Mouse (Mus musculus) gastrocnemius, adult 8-10 months (tissue): Measurements from ENCODE around the gene Ntf3. TPM values are rescaled to one million over a fixed set of nuclear protein-coding genes. Genes with fewer than 3 reads are reported as not detected.

Source experiments
- DNase-seq, 2 experiments: peaks; one replicate each; pipeline ENCODE4 v3.0.0; 2022; ENCODE audit warnings: low spot score in 2 of 2
- total RNA-seq, 4 experiments: library from RNA; stranded (reverse); gene quantifications; 2 replicates each; pipeline ENCODE4 v1.2.4; 2022

Ntf3 gene
- total RNA-seq = 1 to 10 TPM; 1.6 to 2.6 (median 1.6) TPM

DNA sequence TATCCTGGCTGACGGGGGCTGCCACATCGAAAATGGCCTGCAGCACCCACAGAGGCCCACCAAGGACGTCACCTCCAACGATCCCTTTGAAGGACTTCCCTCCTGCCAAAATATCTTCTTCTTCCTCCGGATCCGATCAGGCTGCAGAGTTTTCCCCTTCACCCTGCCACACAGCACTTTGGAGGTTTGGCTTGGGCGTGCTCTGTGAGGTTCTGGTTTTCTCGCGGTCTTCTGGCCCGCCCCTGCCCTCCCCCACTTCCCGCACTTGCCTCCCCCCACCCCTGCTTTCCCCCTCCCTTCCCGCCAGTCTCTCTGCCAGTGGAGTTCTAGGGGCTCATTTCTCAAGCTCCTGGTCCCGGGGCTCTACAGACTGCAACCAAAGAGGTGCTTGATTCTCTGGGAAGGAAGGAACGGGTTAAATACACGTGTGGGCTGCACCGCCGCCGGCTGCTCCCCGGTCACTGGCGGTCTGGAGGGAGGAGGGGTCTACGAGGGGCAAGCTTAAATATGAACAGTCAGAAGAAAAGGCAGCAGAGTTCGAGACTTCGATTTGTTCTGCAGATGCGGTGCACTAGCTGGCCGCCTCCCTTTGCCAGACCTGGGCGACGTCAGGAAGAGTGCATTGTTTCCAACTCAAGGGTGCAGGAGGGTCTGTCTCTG lies at the start of gene Ntf3:
Gene Ntf3 (minus strand): TSS at position 363 of the 660 bp plus-strand sequence.
- DNase-seq = no peak

DNA sequence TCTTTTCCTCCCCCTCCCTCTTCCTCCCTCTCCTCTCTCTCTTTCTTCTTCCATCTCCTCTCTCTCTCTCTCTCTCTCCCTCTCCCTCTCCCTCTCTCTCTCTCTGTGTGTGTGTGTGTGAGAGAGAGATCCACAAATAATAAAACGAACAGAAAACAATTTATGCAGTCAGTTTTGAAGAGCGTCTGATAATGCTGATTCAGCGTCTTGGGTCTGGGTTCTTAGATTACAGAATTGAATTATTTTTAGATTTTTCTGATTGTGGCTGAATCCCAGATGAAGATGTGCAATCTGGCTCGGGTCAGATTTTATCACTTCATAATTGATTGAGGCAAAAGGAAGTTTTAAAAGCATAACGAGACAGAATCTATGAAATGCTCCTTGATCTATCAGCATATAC lies 46.6 kb upstream of the Ntf3 start:
- DNase-seq = no peak

DNA sequence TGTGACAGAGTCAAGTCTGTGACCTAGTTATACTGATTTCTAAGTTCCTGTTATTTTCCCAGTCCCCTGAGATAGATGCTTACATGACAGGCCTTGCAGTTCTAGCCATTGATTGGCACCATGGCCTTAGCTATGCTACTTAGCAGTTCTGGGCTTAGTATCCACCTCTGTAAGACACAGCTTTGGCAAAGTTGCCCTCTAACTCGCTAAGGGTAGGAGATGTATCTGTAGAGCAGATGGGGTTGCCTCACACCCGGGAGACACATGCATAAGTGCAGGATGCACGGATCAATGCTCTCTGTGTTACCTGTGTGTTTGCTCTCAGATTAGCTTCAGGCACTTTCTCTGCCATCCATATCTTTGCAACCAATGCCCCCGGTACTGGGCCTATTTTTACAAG lies 36.7 kb upstream of the Ntf3 start:
- DNase-seq = no peak

- no peak for DNase-seq
Measured at GRCm38 (mm10) chr6:126202959-126203358, 36.2 kb upstream of the Ntf3 start.

DNA sequence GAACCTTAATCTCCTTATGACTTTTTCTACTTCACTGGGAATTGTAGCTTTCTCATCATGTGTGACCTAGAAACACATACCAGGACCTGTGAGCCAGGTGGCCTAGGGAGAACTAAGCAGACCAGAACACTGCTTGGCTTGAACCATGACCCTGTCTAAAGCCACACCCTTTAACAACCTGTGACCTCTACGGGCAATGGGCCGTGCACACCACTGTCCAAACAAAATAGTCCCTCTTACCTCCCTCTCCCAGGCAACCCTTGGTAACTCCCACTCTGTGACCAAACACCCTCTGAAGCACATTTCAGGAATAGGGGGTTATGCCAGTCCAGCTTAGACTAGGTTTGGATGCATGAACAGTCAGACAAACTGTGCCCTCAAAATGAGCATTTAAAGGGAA lies 35.0 kb upstream of the Ntf3 start:
- no peak for DNase-seq

- no peak for DNase-seq
Measured at GRCm38 (mm10) chr6:126199916-126200315, 33.2 kb upstream of the Ntf3 start.

DNA sequence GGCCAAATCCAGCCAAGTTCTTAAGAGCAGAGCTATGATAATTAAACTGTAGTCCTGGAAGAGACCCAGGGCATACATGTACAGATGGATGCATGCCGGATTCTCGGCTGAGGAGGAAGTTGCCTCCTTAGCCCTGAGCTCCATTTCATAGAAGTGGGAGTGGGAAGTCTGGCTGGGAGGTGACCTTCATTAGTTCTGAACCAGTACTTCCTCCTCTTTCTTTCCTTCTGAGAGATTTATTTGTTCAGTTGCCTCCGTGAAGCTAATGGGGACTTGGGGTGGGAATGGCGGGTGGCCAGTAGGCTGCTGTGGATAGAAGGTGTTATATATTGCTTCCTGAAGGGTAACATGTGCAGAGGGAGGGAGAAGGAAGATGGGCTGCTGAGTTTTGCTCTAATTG lies 28.1 kb upstream of the Ntf3 start:
- no peak for DNase-seq

DNA sequence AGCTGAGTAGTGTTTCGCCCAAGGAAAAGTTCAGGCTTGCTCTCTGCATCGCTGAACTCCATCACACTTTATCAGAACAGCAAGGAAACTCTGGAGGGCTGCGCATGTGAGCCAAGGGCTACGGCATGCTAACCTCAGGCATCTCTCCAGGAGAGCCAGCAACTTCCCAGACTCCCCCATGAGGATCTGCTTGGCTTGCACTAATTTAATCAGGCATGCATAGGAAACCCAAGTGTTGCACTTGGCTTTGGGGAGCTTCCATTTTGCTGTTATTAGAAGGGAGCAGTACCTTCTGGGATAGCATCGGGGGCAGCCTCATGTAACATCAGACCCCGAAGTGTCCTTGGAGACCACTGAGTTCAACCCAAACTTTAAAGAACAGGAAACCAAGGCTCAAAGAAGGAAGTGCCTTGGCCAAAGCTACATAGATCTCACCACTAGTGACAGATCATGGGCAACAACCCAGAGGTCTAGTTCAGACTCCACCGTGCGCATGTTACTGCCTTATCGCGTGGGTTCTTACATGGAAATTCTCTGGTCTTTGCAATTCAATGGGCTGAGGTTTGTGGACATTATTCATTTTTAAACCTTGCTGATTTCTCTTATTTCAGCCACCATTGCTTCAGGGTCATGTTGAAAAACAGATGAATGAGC lies 23.6 kb upstream of the Ntf3 start:
- DNase-seq = no peak

DNA sequence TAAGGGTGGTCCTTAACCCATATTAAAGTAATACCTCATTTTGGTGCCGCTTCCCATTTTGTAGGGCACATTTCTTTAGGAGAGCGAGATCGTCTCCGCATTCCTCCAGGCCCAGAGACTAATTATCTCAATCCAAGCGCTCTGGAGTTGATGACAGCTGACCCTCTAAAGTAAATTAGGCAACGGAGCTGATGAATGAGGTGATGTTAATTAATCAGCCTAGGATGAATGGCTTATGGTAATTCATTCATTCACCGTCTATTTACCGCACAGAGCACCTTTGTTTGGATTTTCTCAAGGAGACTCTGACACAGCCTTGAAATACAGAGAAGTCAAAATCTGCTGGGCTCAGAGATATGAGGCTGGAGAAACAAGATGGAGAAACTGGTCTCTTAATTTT lies 20.7 kb upstream of the Ntf3 start:
- no peak for DNase-seq

GRCm38 (mm10) chr6:126186116-126186515 lies 19.4 kb upstream of the Ntf3 start:
- DNase-seq = no peak

- DNase-seq = no peak
Measured at GRCm38 (mm10) chr6:126172071-126172470, 5.4 kb upstream of the Ntf3 start.

DNA sequence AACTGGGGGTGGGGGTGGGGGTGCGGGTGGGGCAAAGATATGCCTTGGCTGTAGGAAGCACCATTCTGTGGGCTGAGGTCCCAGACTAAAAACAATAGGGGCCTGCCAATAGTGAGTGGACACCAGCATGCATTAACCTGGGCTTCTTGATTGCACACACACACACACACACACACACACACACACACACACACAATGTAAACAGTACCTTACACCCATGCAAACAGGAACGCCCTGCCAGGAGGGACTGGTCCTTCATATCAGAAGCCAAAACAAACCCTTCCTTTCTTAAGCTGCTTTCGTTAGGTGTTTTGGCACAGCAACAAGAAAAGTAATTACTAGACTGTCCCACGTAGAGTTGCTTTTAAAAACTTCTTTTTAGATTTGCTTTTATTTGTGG lies 4.1 kb upstream of the Ntf3 start:
- no peak for DNase-seq

DNA sequence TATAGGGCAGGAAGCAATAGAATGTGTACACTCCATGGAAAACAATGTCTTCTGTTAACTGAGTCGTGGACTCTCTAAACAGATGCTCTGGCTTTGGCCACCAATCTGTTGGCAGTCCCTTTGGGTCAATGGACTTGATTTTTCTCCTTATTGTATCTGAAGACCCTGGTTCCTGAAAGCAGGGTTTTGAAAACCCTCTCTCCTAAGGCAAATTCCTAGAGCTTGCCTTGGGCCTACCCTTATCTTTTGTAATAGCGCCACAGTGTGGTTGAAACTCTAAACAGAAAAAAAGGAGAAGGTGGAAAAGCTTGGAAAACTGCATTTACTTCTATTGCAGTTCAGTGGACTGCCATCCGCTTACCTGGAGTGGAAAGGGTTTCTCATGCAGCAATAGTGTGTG lies 1.0 kb upstream of the Ntf3 start:
- no peak for DNase-seq

- no peak for DNase-seq
Measured at GRCm38 (mm10) chr6:126167208-126167590, 489 bp upstream of the Ntf3 start.

DNA sequence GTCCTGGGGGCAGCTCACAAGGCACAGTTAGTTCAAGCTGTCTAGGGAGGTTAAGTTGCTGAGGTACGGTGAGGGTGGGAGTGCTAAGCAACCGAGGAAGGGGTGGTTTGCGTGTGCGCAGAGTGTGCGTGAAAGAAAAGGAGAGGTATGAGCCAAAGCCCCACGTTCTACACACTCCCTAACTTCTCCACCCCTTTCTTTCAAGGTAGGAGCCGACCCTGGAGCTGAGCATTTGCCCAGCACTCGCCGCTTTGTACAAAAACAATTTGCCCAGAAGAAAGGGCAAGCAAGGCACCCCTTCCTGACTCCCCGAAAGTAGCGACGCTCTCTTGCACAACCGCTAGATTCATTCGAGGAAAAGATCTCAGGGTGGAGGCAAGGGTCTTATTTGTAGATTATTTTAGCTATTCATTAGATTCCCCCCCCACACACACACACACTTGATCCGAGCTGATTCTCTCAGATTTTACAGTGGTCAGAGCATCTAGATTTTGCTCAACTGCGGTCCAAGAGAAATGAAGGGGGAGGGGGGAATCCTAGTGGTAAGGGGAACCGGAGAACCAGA lies 1.0 kb downstream of the Ntf3 start:
- DNase-seq = no peak

DNA sequence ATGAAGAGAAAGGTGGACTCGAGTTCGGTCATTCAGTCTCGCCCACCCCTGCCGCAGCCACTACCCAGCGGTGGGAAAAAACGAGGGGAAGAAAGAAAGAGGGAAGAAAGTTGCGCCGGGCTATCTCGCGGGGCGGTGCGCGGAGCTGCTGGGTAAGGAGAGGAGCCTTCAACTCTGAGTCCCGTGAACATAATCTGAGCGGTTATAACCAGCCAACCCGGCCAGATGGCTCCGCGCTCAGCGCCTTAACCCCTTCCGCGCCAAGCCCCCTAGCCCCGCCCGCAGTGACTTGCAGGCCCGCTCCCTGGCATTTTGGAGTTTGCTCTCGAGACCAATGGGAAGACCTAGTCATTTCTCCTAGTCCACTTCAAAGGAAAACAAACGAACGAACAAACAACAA lies 1.9 kb downstream of the Ntf3 start:
- no peak for DNase-seq

DNA sequence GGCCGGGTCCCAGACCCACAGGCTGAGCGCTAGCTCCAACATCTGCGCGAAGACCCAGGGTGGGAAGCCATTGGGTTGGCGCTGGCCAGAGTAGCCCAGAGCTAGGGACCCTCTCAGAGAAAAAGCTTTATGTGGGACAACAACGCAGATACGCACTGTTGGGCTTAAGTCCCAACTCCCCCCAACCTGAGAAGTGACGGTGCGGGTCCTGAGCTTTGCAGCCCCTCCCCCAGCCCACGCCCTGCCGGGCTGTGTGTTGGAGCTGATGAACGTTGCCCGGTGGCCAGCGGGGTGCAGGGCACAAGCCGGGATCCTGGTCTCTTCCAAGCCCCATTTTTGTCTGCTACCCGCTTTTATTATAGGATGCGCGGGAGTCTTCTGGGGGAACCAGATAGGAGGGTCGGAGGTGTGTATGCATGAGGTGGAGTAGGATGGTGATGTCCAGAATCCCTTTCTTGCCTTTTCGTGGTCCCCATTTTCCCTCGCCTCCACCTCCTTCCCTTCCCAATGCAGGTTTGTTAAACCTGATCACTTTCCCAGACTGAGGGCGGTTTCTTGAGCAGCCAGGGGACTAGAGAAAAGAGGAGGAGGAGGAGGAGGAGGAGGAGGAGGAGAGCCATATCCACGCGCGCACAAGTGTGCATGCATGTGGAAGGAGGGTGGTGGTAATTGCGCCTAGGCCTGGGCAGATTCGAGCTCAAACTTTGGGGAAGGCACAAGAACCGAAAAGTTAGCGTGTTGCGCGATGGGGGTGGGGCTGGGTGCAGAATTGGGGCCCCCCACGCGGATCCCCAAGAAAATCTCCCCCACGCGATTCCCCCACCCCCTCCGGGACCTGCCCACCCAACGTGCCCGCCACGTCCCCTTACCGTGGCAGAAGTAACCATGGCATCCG lies 2.6 kb downstream of the Ntf3 start:
- no peak for DNase-seq

DNA sequence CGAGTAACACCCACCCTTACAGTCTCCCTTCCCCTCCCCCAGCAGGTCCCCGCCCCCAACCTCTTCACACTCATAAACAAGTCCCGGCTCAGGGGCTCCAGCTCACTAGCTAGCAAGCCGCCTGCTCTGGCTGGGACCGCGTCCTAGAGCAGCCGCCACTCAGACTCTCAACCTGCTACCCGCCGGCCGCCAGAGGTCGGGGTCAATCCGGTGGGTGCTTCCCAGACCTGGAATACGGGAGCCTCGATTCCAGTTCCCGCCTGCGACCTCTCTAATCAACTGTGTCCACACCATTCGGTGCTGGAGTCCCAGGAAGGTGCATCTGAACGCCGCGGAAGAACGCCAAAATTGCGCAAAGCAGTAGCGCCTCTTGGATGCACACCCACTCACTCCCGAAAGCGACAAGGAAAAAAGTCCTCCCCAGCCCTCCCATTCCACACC lies 3.5 kb downstream of the Ntf3 start:
- DNase-seq = peak in 1 of 2 experiments; percentile 33

DNA sequence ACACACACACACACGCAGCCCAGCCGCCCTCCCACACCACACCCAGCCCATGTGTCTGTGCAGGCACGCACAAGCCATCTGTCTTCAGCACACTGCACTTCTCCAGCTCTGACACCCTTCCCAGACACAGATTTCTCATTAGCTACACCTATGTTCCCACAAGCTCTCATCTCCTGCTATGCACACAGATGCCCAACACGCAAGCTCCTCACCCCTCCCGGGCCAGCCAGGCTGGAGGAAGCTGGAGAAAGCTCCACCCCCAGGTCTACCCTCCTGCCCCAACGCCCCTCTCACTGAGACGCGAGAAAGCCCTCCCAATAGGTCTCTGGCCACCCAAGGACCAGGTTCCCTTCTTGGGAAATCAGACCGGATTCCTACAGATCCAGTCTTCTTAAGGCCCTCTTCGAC lies 4.4 kb downstream of the Ntf3 start:
- DNase-seq = no peak

DNA sequence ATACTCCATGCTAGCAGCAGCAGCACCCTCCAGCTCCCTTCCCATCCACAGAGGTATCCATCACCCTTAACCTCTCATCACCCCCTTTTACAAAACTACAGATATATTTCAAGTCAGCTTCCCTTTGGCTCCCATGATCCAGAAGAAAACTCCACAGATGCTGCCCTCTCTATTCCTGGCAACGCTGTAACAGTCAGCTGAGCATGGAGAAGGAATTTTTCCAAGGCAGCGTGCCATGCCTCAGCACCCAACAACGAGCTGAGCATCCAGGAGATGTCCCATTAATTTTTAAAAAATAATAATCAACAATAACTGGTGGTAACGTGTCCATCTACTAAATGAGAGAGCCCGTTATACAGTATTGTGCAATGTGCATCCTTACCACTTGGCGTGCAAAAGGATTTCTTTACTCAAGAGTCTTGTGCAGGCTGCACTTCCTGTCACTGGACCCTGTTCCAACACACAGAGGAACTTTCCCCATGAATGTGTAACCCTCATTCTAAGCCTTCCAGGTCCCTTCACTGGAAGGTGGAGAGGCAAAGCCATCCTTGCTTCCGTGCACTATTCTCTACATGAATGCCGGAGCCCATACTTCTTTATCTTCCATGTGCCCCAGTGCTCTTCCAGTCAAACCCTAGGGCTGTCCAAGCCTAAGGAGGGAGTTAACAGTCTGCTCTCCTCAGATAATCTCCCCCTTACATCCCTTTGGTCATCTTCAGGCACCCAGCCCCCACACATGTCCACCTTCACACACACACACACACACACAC lies 5.0 kb downstream of the Ntf3 start:
- DNase-seq = no peak

DNA sequence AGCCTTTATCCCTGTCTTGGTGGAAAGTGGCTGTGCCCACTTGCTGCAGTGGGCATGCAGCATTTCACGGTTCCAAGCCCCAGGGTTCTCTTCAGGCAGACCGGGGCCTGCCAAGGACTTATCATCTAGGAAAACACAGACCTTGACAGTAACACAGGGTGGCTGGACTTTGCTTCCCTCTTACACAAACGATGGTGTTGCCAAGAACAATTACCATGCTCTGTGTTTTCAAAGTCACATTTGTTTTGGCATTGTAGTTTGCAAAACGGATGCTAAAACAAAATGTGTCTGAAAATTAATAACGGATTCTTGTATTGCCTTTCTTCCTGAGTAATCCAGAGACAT lies 6.7 kb downstream of the Ntf3 start:
- no peak for DNase-seq
